Mouse (Mus musculus): Measurements from ENCODE around the gene C5ar1.

Gene C5ar1

DNA sequence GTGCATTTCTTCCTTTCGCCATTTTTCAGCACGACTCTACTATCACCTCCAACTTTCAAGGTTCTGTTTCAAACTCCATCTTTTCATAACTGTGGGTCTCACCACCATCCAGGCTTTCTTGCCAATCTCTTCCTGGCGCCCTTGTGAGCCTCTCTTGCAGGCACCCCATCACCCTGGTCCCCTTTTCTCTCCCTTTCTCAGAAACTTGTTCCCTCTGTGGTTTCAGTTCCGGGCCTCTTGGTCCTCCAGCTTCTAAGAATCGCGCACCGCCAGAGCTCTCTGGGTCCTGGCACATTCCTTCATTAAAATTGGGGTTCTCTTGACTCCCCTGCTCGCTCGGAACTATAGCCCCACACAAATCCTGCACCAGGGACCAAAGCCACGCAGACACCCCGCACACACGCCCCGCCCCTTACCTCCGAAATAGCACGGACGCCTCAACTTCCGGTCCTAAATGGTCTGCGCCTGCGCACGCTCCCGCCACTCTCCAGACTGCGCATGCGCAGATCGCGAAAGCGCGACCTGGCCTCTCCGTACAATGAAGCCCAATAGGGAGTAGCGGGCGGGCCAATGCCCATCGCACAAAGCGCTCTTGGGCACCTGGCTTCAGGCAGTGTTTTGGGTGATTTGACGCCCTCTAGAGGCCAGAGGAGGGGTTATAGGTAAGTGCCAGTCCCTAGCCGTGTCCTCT lies 37.6 kb downstream of the C5ar1 start, which contains the start of gene Dhx34:
Dhx34 (minus strand) TSS at position 456 of the 691 bp plus-strand sequence.
- DNase-seq: peak; percentile 98

DNA sequence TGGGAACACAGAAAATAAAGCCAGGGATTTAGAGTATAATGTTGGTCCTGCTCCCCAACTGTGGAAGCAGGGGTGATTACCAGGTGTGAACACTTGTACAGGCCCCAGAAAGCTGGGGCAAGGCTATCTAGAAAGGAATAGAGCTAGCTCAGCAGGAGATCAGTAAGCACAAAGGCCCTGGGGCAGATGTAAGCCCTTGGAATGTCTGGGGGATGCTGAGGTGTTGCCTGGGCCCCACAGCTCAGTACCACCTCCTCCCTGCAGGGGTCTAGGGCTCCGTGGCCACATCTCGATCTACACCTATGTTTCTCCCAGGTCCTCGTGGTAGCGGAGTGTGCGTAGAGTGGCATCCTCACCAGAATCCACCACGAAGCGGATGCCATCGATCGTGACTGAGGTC lies 45.4 kb downstream of the C5ar1 start:
- no peak for DNase-seq

DNA sequence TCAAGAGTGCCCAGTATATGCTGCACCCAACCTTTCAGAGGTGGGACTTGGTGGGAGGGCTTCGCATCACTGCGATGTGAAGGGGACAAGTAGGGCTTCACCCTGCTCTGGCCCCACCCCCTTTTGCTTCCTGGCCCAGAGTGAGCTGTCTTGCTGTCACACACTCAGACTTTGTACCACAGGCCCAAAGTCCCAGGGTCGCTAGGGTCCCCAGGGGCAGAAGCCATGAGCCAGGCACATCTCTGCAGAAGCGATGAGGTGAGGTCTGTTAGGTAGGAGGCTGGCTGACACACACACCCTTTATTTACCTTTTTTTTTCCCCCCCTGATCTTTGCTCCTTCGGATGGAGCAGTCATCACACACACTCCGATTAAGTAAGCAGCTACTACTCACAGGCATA lies 46.1 kb downstream of the C5ar1 start:
- DNase-seq: no peak

DNA sequence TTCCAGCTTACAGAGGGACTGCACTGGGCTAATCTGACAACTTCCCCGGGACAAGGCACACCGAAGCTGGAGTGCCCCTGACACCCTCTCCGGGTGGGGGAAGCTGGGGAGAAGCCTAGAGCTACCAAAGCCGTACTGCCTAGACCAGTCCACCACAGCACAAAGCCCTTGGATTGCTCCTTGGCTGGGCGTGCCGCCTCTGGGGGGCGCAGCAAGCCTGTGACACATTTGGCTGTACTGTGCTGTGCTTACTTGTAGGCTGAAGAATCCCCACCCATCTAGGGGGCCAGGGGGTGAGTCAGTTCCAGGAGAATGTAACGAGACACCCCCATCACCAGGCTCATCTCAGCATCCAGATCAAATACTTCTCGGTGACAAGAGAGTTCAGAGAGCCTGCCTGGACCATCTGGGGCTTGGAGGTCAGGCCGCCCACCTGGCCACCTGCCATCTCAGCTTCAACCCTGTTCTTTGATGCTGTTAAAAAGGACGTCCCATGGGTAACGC lies 48.4 kb downstream of the C5ar1 start:
- peak; percentile 71 for DNase-seq

DNA sequence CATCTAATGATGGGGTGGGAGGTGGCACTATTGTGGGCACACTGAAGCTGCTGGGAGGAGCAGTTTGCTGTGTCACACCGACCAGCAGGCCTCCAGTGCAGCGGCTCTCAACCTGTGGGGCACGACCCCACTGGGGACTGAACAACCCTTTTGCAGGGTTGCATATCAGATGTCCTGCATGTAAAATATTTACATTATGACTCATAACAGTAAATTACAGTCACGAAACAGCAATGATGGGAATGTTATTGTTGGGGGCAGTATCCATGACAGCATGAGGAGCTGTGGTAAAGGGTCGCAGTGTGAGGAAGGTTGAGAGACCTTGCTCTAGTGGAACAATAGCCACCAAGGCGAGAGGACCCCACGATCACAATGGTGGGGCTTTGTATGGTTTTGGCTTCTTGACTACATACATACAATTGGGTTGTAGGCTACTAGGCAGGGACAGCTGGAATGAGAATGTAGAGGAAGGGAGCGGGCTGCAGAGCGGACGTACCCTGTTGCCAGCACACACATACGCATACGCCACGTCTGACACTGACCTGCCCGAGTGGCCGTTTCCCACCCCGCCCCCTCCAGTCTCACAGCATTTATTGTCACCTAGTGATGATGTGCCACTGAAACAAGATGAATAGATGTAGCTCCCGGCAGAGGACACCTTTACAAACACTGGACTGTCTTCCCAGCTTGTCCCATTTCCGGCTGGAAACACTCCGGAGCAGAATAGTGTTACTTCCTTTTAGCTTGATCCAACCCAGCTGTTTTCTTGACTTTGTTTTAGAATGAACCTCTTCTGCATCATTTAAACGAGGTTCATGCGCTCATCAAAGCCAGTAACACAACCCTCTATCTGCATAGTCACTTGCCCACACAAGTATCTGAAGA lies 50.3 kb downstream of the C5ar1 start:
- DNase-seq: peak; percentile 26

- DNase-seq: peak; percentile 59
These were observed 51.8 kb downstream of the C5ar1 start for GRCm38 (mm10) chr7:16207496-16207895.

GRCm38 (mm10) chr7:16207076-16207475 lies 52.3 kb downstream of the C5ar1 start:
- peak; percentile 79 for DNase-seq

DNA sequence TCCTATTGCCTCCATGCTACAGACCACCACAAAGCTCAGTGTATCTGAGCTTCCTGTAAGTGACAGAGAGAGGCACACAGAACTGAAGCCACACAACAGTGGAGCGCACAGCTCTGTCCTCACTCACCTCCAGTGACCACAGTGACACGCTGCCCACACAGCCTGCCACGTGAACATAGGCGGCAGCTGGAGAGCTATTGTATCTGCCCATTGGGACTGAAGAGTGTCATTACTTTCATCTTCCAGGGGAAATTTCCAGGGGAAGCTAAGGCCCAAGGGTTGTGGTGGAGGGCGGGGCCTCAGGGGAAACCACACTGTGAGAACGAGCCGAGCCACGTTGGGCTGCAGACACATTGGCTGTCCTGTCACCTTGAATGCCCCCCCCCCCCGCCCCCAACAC lies 54.5 kb downstream of the C5ar1 start:
- DNase-seq: peak; percentile 47

GRCm38 (mm10) chr7:16203505-16203903 lies 55.8 kb downstream of the C5ar1 start:
- DNase-seq: no peak

- no peak for DNase-seq
These were observed 56.4 kb downstream of the C5ar1 start for GRCm38 (mm10) chr7:16202756-16203504.

DNA sequence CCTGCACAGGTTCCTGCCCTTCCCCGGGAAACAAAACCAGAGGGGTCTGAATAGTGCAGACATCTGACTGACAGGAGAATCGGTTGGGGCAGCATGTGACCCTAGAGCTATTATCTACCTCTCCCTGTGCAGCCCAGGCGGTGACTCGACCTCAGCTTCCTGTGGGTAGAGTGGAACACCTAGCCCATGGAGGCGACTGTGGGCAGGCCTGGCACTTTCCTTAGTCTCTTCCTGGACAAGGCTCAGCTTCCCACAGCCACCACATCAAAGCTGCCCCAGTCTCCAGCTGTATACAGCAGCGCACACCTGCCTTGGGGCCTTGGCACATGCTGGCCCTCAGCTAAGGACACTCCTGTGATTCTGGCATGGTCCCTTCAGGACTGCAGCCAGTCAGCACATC lies 58.2 kb downstream of the C5ar1 start:
- DNase-seq: peak; percentile 74

GRCm38 (mm10) chr7:16198540-16198939 lies 60.8 kb downstream of the C5ar1 start:
- DNase-seq: peak; percentile 68

DNA sequence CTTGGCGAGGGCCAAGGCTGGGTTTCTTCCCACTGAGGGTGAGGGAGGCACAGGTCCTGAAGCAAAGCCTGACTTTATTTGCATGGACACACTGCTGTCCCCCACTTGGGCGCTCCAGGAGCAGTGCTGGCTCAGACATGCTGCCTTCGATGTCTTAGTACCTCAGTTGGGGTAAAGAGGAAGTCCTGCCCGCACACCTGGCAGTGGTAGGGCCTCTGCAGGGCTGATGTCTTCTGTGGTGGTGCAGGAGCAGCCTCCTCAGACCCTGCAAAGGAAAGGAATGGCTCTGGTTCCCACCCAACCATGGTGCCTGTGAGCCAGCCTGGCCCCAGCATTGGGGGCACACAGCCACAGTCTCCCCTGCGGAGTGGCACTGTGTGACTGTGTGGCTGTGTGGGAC lies 62.2 kb downstream of the C5ar1 start:
- DNase-seq: peak; percentile 76

Measured in thymus, postnatal 4 days (tissue).